Mouse (Mus musculus) cortical plate, adult 2 months (tissue): ENCODE data around the gene Anapc15-ps.

Experiments used
- CTCF ChIP-seq: fragments of 200-500 bp; IDR thresholded peaks from 2 replicates; pipeline ENCODE4 v1.5.1; 2011; ENCODE audit warnings: mild to moderate bottlenecking, control low read depth, low read length; ENCODE audit not compliant: insufficient read depth; ENCODE audit errors: extremely low read depth
- POLR2A ChIP-seq: fragments of 200-500 bp; IDR thresholded peaks from 2 replicates; pipeline ENCODE4 v1.6.1; 2011; ENCODE audit warnings: mild to moderate bottlenecking, low read length, control low read depth; ENCODE audit not compliant: insufficient read depth; ENCODE audit errors: extremely low read depth

DNA sequence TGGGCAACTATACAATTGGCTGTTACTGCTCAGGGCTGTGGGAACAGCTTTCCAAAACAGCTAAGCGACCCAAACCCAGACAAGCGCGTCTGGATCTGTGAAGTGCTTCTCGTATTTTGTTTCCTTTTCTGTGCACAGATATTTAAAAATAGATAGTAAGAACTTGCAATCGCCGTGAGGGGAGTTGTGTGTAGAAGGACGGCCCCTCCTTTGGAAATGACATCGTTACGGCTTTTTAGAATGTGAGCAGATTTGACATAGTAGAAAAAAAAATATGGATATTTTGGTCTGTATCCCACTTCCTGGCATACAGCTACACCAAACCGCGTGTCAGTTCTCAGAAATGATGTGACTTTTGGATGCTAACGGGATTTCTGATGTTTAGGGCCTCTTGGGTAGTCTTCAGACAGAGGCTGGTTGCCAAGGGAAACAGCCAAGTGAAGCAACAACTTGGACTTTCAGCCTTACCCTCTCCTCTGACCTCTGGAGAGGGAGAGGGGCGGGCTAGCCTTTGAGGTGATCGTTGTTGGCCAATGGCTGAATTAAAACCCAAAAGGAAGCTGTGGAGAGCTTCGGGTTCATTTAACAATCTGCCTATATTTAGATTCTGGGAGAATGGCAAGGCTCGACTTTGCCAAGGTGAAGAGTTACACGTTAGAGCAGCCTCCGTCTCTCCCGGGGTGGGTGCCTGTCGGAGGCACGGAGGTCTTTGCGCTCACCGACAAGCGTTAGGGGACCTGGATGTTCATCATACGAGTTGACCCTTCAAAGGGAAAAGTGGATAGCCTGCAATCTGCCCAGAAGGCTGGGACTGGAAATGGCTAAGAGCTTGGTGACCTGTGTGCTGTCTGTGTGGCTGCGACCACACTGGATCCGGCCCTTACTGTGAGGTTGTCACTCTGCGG lies 7.2 kb upstream of the Anapc15-ps start:
- no peak for TF ChIP-seq CTCF
- no peak for TF ChIP-seq POLR2A
